Mouse (Mus musculus) forebrain, embryonic 14.5 days (tissue): ENCODE results near the gene Klf3. TPM values are rescaled to one million over a fixed set of nuclear protein-coding genes. Genes with fewer than 3 reads are reported as not detected.

Source experiments
- ATAC-seq: fragments of 200-750 bp; cut with Nextera tagmentation; 2 replicates; pipeline ENCODE4 v1.8.0; 2017; ENCODE audit warnings: mild to moderate bottlenecking, moderate library complexity
- DNase-seq: peaks from one replicate; pipeline ENCODE4 v3.0.0-alpha.2; 2015; ENCODE audit warnings: low spot score
- H3K27ac ChIP-seq: fragments of 300-500 bp; sonication (generic); 2 replicates; pipeline ENCODE4 v1.5.1; 2014; ENCODE audit warnings: low read depth, mild to moderate bottlenecking, control low read depth, low read length, moderate library complexity
- H3K27me3 ChIP-seq: fragments of 300-500 bp; sonication (generic); replicated peaks from 2 replicates; pipeline ENCODE4 v1.6.1; 2014; ENCODE audit warnings: low read length, control low read depth, mixed read lengths; ENCODE audit not compliant: control insufficient read depth, insufficient read depth
- H3K36me3 ChIP-seq: fragments of 300-500 bp; sonication (generic); 2 replicates; pipeline ENCODE4 v1.6.1; 2014; ENCODE audit warnings: low read length, control low read depth; ENCODE audit not compliant: control insufficient read depth, insufficient read depth
- H3K4me1 ChIP-seq: fragments of 300-500 bp; sonication (generic); 2 replicates; pipeline ENCODE4 v1.6.1; 2014; ENCODE audit warnings: antibody characterized with exemption, low read length, control low read depth; ENCODE audit not compliant: control insufficient read depth, insufficient read depth
- H3K4me2 ChIP-seq: fragments of 300-500 bp; sonication (generic); 2 replicates; pipeline ENCODE4 v1.6.1; 2014; ENCODE audit warnings: mild to moderate bottlenecking, control low read depth, low read length
- H3K4me3 ChIP-seq: fragments of 300-500 bp; sonication (generic); 2 replicates; pipeline ENCODE4 v1.5.1; 2014; ENCODE audit warnings: low read depth, low read length, control low read depth
- H3K9ac ChIP-seq: fragments of 300-500 bp; sonication (generic); 2 replicates; pipeline ENCODE4 v1.6.1; 2014; ENCODE audit warnings: mild to moderate bottlenecking, low read length, control low read depth, moderate library complexity
- H3K9me3 ChIP-seq: fragments of 300-500 bp; sonication (generic); replicated peaks from 2 replicates; pipeline ENCODE4 v1.6.1; 2016; ENCODE audit warnings: low read length, control low read depth, mixed read lengths; ENCODE audit not compliant: control insufficient read depth
- WGBS: fragments of 180-500 bp; shearing (Covaris S2); extraction: QIAGEN DNeasy Blood & Tissue Kit; methylation state at CpG from one replicate; pipeline ENCODE4 v1.1.7; 2014; 5-methylcytosine and 5-hydroxymethylcytosine counted together
- polyA plus RNA-seq: library from polyadenylated mRNA; unstranded; fragments of >200 nt; fragmentation: Nextera tagmentation; extraction: Ambion mirVana; gene quantifications from 2 replicates; pipeline ENCODE4 v1.2.1, GENCODE M21; 2014

The Klf3 gene
- polyA plus RNA-seq, 1 experiment from 2014 or later = 19.3 TPM

DNA sequence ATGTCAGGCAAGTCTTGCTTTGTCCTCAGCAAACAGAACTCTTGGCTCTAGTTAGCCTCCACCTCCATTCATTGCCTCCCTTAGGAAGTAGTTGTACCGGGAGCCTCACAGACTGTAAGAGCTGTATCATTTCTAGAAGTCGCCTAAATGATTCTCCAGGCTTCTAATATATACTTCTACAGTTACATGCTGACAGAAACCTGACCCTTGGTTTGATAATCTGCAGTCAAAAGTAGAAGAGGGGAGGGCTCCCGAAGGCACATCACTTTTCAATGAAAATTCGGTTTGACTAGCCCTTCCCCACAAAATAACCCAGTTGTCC is 9.8 kb downstream of the Klf3 start:
- Histone ChIP-seq H3K27ac (no peak overlapping the region), H3K27me3 (no peaks in the 10 kb centered on the region), H3K36me3 (peaks cover 1% of the 10 kb centered on the region; the same call in 1 of the 2 replicates), H3K9ac (no peak overlapping the region), H3K4me1 (peaks cover 27% of the 10 kb centered on the region), H3K9me3 (no peaks in the 10 kb centered on the region), H3K4me2 (no peak overlapping the region; the same call in 1 of the 2 replicates), H3K4me3 (no peak overlapping the region)
- ATAC-seq (no peak), DNase-seq (no peak)
- 28% methylated on average over 4 of the region's 4 CpGs for WGBS

DNA sequence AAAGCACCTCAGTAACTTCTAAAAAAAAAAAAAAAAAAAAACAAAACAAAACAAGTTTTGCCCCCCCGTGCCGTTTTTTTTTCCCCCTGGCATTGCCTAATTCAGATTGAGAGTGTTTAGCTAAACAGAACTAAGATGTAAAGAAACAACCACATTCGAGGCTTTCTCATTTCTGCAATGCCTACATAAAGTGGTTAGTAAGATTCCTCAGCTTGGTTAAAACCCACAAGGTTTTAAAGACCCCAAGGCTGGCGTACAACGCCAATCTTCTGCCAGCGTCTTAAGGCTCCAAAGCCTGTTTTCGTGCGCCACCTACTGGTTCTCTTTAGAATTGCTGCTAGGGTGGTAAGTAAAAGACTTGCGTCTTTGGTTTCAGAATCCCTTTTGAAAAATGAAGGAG is 10.2 kb downstream of the Klf3 start:
- Histone ChIP-seq H3K27ac (no peak overlapping the region), H3K4me1 (peaks cover 26% of the 10 kb centered on the region), H3K4me3 (no peak overlapping the region), H3K9me3 (no peaks in the 10 kb centered on the region), H3K36me3 (peaks cover 5% of the 10 kb centered on the region; the same call in 1 of the 2 replicates), H3K9ac (no peak overlapping the region), H3K27me3 (no peaks in the 10 kb centered on the region), H3K4me2 (no peak overlapping the region)
- peak; percentile 98 for DNase-seq
- WGBS = 8% methylated on average over 9 of the region's 9 CpGs
- peak; percentile 16; the same call in 1 of the 2 replicates for ATAC-seq

DNA sequence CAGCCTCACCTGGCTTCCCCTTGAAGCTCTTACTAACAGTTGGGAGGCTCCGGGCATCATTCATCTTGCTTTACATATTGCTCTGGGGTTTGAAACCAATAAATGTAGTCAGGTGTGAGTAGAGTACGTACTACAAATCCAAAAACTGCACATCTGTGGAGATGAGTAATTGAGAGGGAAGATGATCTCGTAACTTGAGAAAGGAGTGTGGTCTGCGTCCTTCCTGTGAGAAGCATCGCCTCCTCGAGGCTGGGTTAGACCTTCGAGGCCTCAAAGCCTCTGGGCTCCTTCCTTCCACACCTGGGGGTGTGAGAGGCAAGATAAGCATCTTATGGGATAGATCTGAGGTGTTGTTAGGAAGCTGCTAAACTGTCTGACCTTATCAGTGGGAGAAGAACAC is 11.2 kb downstream of the Klf3 start:
- no peak overlapping the region for H3K9ac ChIP-seq
- H3K9me3 ChIP-seq = no peaks in the 10 kb centered on the region
- H3K4me3 ChIP-seq = no peak overlapping the region
- H3K27ac ChIP-seq = no peak overlapping the region
- ATAC-seq (no peak), DNase-seq (no peak)
- WGBS = 94% methylated on average over 7 of the region's 7 CpGs
- H3K27me3 ChIP-seq = no peaks in the 10 kb centered on the region
- peaks cover 23% of the 10 kb centered on the region for H3K4me1 ChIP-seq
- peaks cover 9% of the 10 kb centered on the region; the same call in 1 of the 2 replicates for H3K36me3 ChIP-seq
- H3K4me2 ChIP-seq = no peak overlapping the region

DNA sequence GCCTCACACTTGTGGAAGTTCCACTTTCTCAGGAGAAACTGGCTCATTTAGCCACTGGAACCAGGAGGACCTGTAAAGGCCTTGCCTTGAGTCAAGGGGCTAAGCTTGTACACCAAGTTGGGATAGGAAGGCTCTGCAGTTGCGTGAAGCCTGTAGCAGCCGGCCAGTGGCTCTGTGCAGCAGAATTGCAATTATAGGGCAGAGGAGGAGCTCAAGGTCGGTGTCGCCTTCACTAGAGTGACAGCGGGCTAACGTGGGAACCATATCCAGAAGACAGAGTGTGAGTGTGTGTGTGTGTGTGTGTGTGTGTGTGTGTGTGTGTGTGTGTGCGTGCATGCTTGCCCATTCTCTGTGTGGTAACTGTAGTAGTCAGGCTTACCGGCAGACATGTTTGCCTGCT is 12.4 kb downstream of the Klf3 start:
- Histone ChIP-seq H3K4me1 (peaks cover 20% of the 10 kb centered on the region), H3K4me2 (no peak overlapping the region), H3K9ac (no peak overlapping the region), H3K4me3 (no peak overlapping the region), H3K9me3 (no peaks in the 10 kb centered on the region), H3K27me3 (no peaks in the 10 kb centered on the region), H3K27ac (no peak overlapping the region), H3K36me3 (peaks cover 12% of the 10 kb centered on the region; the same call in 1 of the 2 replicates)
- 78% methylated on average over 8 of the region's 8 CpGs for WGBS
- no peak for DNase-seq
- ATAC-seq = no peak

DNA sequence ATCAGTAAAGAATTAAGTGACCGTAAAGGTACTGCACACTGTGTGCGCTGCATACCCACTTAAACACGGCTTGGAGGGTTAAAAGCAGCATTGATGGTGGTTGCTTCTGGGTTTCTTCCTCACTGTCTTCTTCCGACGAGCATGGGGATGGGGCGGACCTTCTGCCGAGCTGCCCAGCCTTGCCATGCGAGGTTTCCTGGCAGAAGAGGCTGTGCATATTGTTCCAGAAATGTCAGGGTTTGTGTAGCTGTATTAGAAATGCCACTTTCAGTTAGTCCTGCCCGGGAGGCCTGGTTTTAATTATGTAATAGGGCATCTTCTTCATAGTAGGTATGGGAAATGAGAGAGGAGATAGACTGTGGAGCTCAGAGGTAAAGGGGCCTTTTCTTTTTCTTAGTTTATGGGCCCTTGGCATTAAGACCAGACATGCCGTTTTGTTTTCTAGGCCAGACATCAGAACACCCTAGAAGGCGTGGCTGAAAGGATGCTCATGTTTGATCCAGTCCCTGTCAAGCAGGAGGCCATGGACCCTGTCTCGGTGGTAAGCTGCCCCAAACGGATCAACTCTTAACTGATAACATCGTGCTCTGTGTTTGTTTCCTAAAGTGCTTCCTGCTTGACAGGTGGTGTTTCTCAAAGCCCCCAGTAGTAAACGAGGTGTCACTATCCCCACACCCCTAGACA is 13.2 kb downstream of the Klf3 start:
- Histone ChIP-seq H3K9me3 (no peaks in the 10 kb centered on the region), H3K4me3 (no peak overlapping the region), H3K4me2 (no peak overlapping the region), H3K27me3 (no peaks in the 10 kb centered on the region), H3K36me3 (peaks cover 12% of the 10 kb centered on the region; the same call in 1 of the 2 replicates), H3K9ac (no peak overlapping the region), H3K4me1 (peaks cover 12% of the 10 kb centered on the region), H3K27ac (no peak overlapping the region)
- DNase-seq (no peak), ATAC-seq (no peak)
- 81% methylated on average over 15 of the region's 15 CpGs for WGBS

DNA sequence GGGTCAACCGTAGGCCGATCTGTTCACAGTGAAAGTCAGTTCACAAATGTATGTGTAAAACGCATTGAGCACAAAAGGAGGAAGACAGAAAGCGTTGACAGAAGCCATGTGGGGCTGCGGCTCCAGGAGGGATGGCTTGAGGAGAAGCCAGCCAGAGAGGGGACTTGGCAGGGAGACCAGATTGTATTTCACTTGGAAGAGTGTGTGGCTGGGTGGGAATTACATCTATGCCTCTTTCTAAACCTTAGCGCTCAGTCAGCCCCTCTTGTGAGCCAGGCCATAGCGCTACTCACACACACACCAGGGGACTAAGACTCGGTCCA is 13.7 kb downstream of the Klf3 start:
- Histone ChIP-seq H3K9me3 (no peaks in the 10 kb centered on the region), H3K9ac (no peak overlapping the region), H3K36me3 (peaks cover 14% of the 10 kb centered on the region), H3K4me3 (no peak overlapping the region), H3K27me3 (no peaks in the 10 kb centered on the region), H3K4me2 (no peak overlapping the region), H3K27ac (0 out of 2 replicates have a peak overlapping the region, but pooled peaks have one; percentile 14), H3K4me1 (peaks cover 7% of the 10 kb centered on the region)
- WGBS = 79% methylated on average over 8 of the region's 8 CpGs
- ATAC-seq (no peak), DNase-seq (peak; percentile 26)

DNA sequence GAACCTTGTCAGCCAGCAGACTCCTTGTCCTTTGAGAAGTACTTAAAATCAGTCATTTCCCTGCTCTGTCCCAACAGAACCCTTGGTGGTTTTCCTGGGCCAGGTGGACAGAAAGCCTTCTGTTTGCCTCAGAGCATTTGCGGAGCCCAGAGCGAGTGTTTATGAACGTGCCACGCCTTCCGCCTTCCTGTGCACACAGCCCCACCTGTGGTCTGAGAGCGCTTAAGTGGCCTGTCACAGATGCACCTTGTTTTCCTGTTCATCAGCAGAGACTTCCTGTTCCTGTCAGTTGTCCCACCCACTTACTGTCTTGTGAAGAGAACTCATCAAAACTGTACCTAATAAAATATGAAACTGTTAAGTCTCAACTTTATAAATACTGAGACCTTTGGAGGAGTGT is 16.2 kb downstream of the Klf3 start:
- H3K36me3 ChIP-seq = peaks cover 39% of the 10 kb centered on the region
- no peak overlapping the region for H3K4me3 ChIP-seq
- no peaks in the 10 kb centered on the region for H3K4me1 ChIP-seq
- no peak overlapping the region for H3K9ac ChIP-seq
- DNase-seq (no peak), ATAC-seq (no peak)
- H3K27me3 ChIP-seq = no peaks in the 10 kb centered on the region
- no peak overlapping the region for H3K27ac ChIP-seq
- 91% methylated on average over 6 of the region's 6 CpGs for WGBS
- no peak overlapping the region for H3K4me2 ChIP-seq
- no peaks in the 10 kb centered on the region for H3K9me3 ChIP-seq

DNA sequence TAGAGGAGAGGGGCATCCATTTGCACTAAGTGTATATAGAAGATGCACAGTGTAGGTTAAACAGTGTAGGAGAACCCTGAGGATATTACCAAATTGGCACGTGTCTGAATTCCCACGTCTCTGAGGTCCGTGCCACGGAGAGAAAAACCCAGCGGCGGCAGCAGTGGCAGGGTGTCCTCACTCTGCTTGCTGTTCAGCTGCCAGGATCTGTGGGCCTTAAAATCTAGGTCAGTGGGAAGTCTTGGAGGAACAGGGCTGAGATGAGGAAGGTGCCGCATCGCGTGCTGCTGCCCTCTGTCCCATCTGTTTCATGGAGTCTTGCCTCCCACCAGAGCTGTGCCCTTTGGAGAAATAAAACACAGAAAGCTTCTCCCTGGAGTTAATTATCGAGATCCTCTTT is 16.9 kb downstream of the Klf3 start:
- ATAC-seq (no peak), DNase-seq (no peak)
- Histone ChIP-seq H3K9ac (no peak overlapping the region), H3K36me3 (peaks cover 40% of the 10 kb centered on the region), H3K27ac (no peak overlapping the region), H3K27me3 (no peaks in the 10 kb centered on the region), H3K4me3 (no peak overlapping the region), H3K9me3 (no peaks in the 10 kb centered on the region), H3K4me1 (no peaks in the 10 kb centered on the region), H3K4me2 (no peak overlapping the region)
- 86% methylated on average over 10 of the region's 10 CpGs for WGBS

DNA sequence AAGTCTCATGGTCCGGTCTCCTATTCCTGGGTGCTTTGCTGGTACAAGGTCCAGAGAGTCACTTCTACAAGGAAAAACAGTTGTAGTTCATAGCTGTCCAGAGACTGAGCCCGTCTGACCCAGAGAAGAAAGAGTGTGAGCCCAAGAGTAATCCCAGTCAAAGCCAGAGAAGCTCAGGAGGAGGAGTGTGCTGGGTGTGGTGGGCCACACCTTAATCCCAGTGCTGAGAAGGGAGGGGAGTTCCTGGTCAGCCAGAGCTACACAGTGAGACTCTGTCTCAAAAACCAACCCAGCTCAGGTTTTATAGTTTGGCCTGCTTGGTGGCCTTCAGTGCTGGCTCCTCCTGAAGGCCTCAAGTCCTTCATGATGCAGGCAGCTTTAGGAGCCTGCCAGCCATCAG is 18.1 kb downstream of the Klf3 start:
- ATAC-seq (no peak), DNase-seq (no peak)
- no peaks in the 10 kb centered on the region for H3K9me3 ChIP-seq
- WGBS = 93% methylated on average over 2 of the region's 2 CpGs
- H3K4me3 ChIP-seq = no peak overlapping the region
- H3K27ac ChIP-seq = no peak overlapping the region
- H3K9ac ChIP-seq = no peak overlapping the region
- H3K36me3 ChIP-seq = peaks cover 45% of the 10 kb centered on the region
- no peaks in the 10 kb centered on the region for H3K27me3 ChIP-seq
- H3K4me2 ChIP-seq = no peak overlapping the region
- H3K4me1 ChIP-seq = no peaks in the 10 kb centered on the region
